Comparison of ENCODE assay signal across 9 mouse cellular contexts in genomic region chr9:117250831-117251165, GRCm38 (mm10).
DNase-seq lines count a peak whose midpoint lies in the region; ATAC-seq lines count a peak whose summit lies in the region.
"Had no signal": no experiment of that assay in that cellular context is flagged by ENCODE, and none has a peak within 500 bp of the region (broad histone marks: within the 10 kb centered on the region; RNA-seq: fewer than 3 reads in every experiment).

No protein-coding gene starts in this region.

- peak overlapping the region; percentile 55 for H3K4me2 ChIP-seq in kidney, embryonic 14.5 days (replicated peaks; ENCODE audit: low read depth, low read length)
- H3K4me2 ChIP-seq in embryonic facial prominence, embryonic 15.5 days (replicated peaks) = peak overlapping the region; percentile 58
- peak overlapping the region; percentile 55 for H3K4me2 ChIP-seq in intestine, embryonic 16.5 days (ENCODE audit: low read depth, low read length)

- DNase-seq in kidney, adult 11 months = no peak
- DNase-seq in neural tube, embryonic 10.5 days (ENCODE audit: extremely low spot score, low spot score) = peak; percentile 30
- DNase-seq in gastrocnemius, adult 8-10 months (ENCODE audit: low spot score in 2 of 2) = no peak
- no peak for DNase-seq in left cerebral cortex, adult 8-10 months (ENCODE audit: low spot score in 2 of 2)
- no peak for DNase-seq in left cerebral cortex, postnatal 14 days (ENCODE audit: low spot score in 2 of 2)
- DNase-seq: kidney, adult 9 months had no signal

- H3K9ac ChIP-seq in kidney, embryonic 14.5 days (ENCODE audit: low read depth, low read length) = peak overlapping the region; percentile 84
- peak overlapping the region; percentile 70 for H3K9ac ChIP-seq in embryonic facial prominence, embryonic 15.5 days
- H3K9ac ChIP-seq in intestine, embryonic 16.5 days (ENCODE audit: low read depth, low read length) = peak overlapping the region; percentile 75

- no peaks in the 10 kb centered on the region for H3K36me3 ChIP-seq in kidney, embryonic 14.5 days (ENCODE audit: control insufficient read depth, insufficient read depth, low read length)
- H3K36me3 ChIP-seq in embryonic facial prominence, embryonic 15.5 days = no peaks in the 10 kb centered on the region
- no peaks in the 10 kb centered on the region for H3K36me3 ChIP-seq in intestine, embryonic 16.5 days (ENCODE audit: control insufficient read depth, insufficient read depth, low read length)

- intact Hi-C loops in left cerebral cortex, postnatal 14 days (cut with DNase I) = no loop called here

- peak overlapping the region; percentile 76 for H3K4me3 ChIP-seq in kidney, embryonic 14.5 days (ENCODE audit: low read length)
- peak overlapping the region; percentile 71 for H3K4me3 ChIP-seq in embryonic facial prominence, embryonic 15.5 days (replicated peaks)
- H3K4me3 ChIP-seq in intestine, embryonic 16.5 days (ENCODE audit: low read length) = peak overlapping the region; percentile 66

- H3K9me3 ChIP-seq in kidney, embryonic 14.5 days (ENCODE audit: control insufficient read depth, low read length) = no peaks in the 10 kb centered on the region
- H3K9me3 ChIP-seq in embryonic facial prominence, embryonic 15.5 days (replicated peaks) = no peaks in the 10 kb centered on the region
- H3K9me3 ChIP-seq in intestine, embryonic 16.5 days (ENCODE audit: control insufficient read depth, low read length) = no peaks in the 10 kb centered on the region

- no peak for ATAC-seq in kidney, embryonic 14.5 days (ENCODE audit: low FRiP score, low TSS enrichment)
- no peak for ATAC-seq in embryonic facial prominence, embryonic 15.5 days (ENCODE audit: insufficient number of reproducible peaks, low FRiP score, low TSS enrichment, low read depth)
- no peak for ATAC-seq in intestine, embryonic 16.5 days

- peak overlapping the region; percentile 92; the same call in 1 of the 2 replicates for H3K27ac ChIP-seq in kidney, embryonic 14.5 days (ENCODE audit: low read depth, low read length)
- peak overlapping the region; percentile 92 for H3K27ac ChIP-seq in embryonic facial prominence, embryonic 15.5 days (replicated peaks)
- H3K27ac ChIP-seq in intestine, embryonic 16.5 days (ENCODE audit: low read length) = peak overlapping the region; percentile 71

- H3K27me3 ChIP-seq in kidney, embryonic 14.5 days (ENCODE audit: control insufficient read depth, insufficient read depth, low read length) = no peaks in the 10 kb centered on the region
- H3K27me3 ChIP-seq in embryonic facial prominence, embryonic 15.5 days = no peaks in the 10 kb centered on the region
- H3K27me3 ChIP-seq in intestine, embryonic 16.5 days (replicated peaks; ENCODE audit: control insufficient read depth, insufficient read depth, low read length) = no peaks in the 10 kb centered on the region

- WGBS in kidney, embryonic 14.5 days = 0% methylated on average over 2 of the region's 2 CpGs
- 8% methylated on average over 2 of the region's 2 CpGs for WGBS in embryonic facial prominence, embryonic 15.5 days
- WGBS in intestine, embryonic 16.5 days = 23% methylated on average over 2 of the region's 2 CpGs

- peaks cover 33% of the 10 kb centered on the region for H3K4me1 ChIP-seq in kidney, embryonic 14.5 days (ENCODE audit: control insufficient read depth, insufficient read depth, low read length)
- H3K4me1 ChIP-seq in embryonic facial prominence, embryonic 15.5 days = peaks cover 40% of the 10 kb centered on the region
- peaks cover 17% of the 10 kb centered on the region for H3K4me1 ChIP-seq in intestine, embryonic 16.5 days (ENCODE audit: control insufficient read depth, insufficient read depth, low read length)
